26 mouse cellular contexts compared by ENCODE assay signal in the genomic region with DNA sequence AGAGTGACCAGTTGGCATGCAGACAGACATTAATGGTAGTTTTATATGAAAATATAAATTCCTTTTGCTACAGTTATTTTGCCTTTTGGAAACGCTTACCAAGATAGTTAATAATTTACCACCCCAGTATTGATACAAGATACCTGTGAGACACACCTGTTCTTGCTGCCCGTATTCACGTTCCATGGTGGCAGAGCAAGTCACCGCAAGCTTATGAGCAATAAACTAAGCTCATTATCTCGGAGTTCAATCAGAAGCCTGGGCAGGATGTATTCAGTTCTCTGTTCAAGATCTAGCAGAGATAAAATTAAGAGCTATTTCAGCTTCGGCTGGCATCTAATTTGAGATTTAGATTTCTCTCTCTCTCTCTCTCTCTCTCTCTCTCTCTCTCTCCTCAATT.
DNase-seq lines count a peak whose midpoint lies in the region; ATAC-seq and TF ChIP-seq lines count a peak whose summit lies in the region.
"Had no signal": no experiment of that assay in that cellular context is flagged by ENCODE, and none has a peak within 500 bp of the region (broad histone marks: within the 10 kb centered on the region; RNA-seq: fewer than 3 reads in every experiment).

No protein-coding gene starts in this region.

- H3K9me3 ChIP-seq in intestine, embryonic 14.5 days (ENCODE audit: control insufficient read depth, low read length), result no peaks in the 10 kb centered on the region
- H3K9me3 ChIP-seq in intestine, postnatal 0 days (ENCODE audit: control insufficient read depth), result no peaks in the 10 kb centered on the region
- H3K9me3 ChIP-seq in stomach, embryonic 16.5 days (replicated peaks; ENCODE audit: control insufficient read depth, low read length), result no peaks in the 10 kb centered on the region
- H3K9me3 ChIP-seq in forebrain, embryonic 11.5 days (ENCODE audit: control insufficient read depth, low read length), result no peaks in the 10 kb centered on the region
- H3K9me3 ChIP-seq in midbrain, embryonic 15.5 days, result no peaks in the 10 kb centered on the region
- H3K9me3 ChIP-seq: embryonic facial prominence, embryonic 12.5 days; embryonic facial prominence, embryonic 15.5 days; forebrain, embryonic 12.5 days; forebrain, embryonic 15.5 days; heart, embryonic 10.5 days; heart, embryonic 13.5 days; hindbrain, embryonic 12.5 days had no signal

- no peak for TF ChIP-seq POLR2A in lung, adult 2 months (IDR thresholded peaks at IDR 0.05; ENCODE audit: borderline replicate concordance, extremely low read depth, low read depth, low read length)

- H3K4me3 ChIP-seq in intestine, embryonic 14.5 days (ENCODE audit: low read depth, low read length), result no peak overlapping the region
- H3K4me3 ChIP-seq in intestine, postnatal 0 days (ENCODE audit: low read depth, low read length), result no peak overlapping the region
- H3K4me3 ChIP-seq in stomach, embryonic 16.5 days (replicated peaks; ENCODE audit: low read length), result no peak overlapping the region
- no peak overlapping the region for H3K4me3 ChIP-seq in forebrain, embryonic 11.5 days (ENCODE audit: low read depth, low read length)
- no peak overlapping the region for H3K4me3 ChIP-seq in midbrain, embryonic 15.5 days
- H3K4me3 ChIP-seq in lung, adult 2 months (replicated peaks; ENCODE audit: extremely low read depth, low read depth, low read length), result no peak overlapping the region
- H3K4me3 ChIP-seq: embryonic facial prominence, embryonic 12.5 days; embryonic facial prominence, embryonic 15.5 days; forebrain, embryonic 12.5 days; forebrain, embryonic 15.5 days; heart, adult 2 months; heart, embryonic 10.5 days; heart, embryonic 13.5 days; hindbrain, embryonic 12.5 days had no signal

- TF ChIP-seq CTCF in intestine, postnatal 0 days (IDR thresholded peaks at IDR 0.05; ENCODE audit: low read depth), result no peak
- no peak for TF ChIP-seq CTCF in lung, adult 2 months (IDR thresholded peaks at IDR 0.05; ENCODE audit: insufficient read depth, low read length)

- H3K27ac ChIP-seq in intestine, embryonic 14.5 days (ENCODE audit: low read depth), result no peak overlapping the region
- no peak overlapping the region for H3K27ac ChIP-seq in intestine, postnatal 0 days (ENCODE audit: low read depth, low read length)
- no peak overlapping the region for H3K27ac ChIP-seq in stomach, embryonic 16.5 days (ENCODE audit: low read length)
- no peak overlapping the region for H3K27ac ChIP-seq in forebrain, embryonic 11.5 days (ENCODE audit: low read depth, low read length)
- no peak overlapping the region for H3K27ac ChIP-seq in midbrain, embryonic 15.5 days
- H3K27ac ChIP-seq: embryonic facial prominence, embryonic 12.5 days; embryonic facial prominence, embryonic 15.5 days; forebrain, embryonic 12.5 days; forebrain, embryonic 15.5 days; heart, adult 2 months; heart, embryonic 10.5 days; heart, embryonic 13.5 days; hindbrain, embryonic 12.5 days had no signal

- H3K4me1 ChIP-seq in intestine, embryonic 14.5 days (replicated peaks; ENCODE audit: control insufficient read depth, insufficient read depth, low read length), result 0 out of 2 replicates have a peak, but pooled peaks cover 8% of the 10 kb centered on the region
- H3K4me1 ChIP-seq in intestine, postnatal 0 days (replicated peaks; ENCODE audit: control insufficient read depth, insufficient read depth, low read length), result 0 out of 2 replicates have a peak, but pooled peaks cover 3% of the 10 kb centered on the region
- H3K4me1 ChIP-seq in stomach, embryonic 16.5 days (ENCODE audit: control insufficient read depth, insufficient read depth, low read length), result no peaks in the 10 kb centered on the region
- no peaks in the 10 kb centered on the region for H3K4me1 ChIP-seq in forebrain, embryonic 11.5 days (replicated peaks; ENCODE audit: control insufficient read depth, insufficient read depth, low read length)
- H3K4me1 ChIP-seq in midbrain, embryonic 15.5 days, result 0 out of 2 replicates have a peak, but pooled peaks cover 3% of the 10 kb centered on the region
- H3K4me1 ChIP-seq in lung, adult 2 months (ENCODE audit: control insufficient read depth, insufficient read depth, low read length), result 0 out of 2 replicates have a peak, but pooled peaks cover 3% of the 10 kb centered on the region
- H3K4me1 ChIP-seq: embryonic facial prominence, embryonic 12.5 days; embryonic facial prominence, embryonic 15.5 days; forebrain, embryonic 12.5 days; forebrain, embryonic 15.5 days; heart, embryonic 10.5 days; heart, embryonic 13.5 days; hindbrain, embryonic 12.5 days had no signal

- peak; percentile 3 for DNase-seq in CD4-positive, CD25-positive, alpha-beta regulatory T cell, adult 2 months (ENCODE audit: low read depth, low spot score)
- no peak for DNase-seq in intestine, embryonic 14.5 days (ENCODE audit: low spot score)
- DNase-seq in forebrain, embryonic 11.5 days (ENCODE audit: low spot score), result no peak
- no peak for DNase-seq in lung, adult 2 months
- DNase-seq: adrenal gland, adult 2 months; adrenal gland, postnatal 14 days; cerebellum, adult 11 months; cerebellum, adult 2 months; cerebellum, adult 9-11 months; cerebellum, postnatal 25 days; gastrocnemius, postnatal 10 days; gastrocnemius, postnatal 36 days; heart, adult 2 months; heart, postnatal 14 days had no signal

- no peak overlapping the region for H3K9ac ChIP-seq in intestine, embryonic 14.5 days (ENCODE audit: low read length)
- no peak overlapping the region for H3K9ac ChIP-seq in intestine, postnatal 0 days (ENCODE audit: low read depth, low read length)
- no peak overlapping the region for H3K9ac ChIP-seq in stomach, embryonic 16.5 days (ENCODE audit: low read length)
- no peak overlapping the region for H3K9ac ChIP-seq in forebrain, embryonic 11.5 days (ENCODE audit: low read length)
- H3K9ac ChIP-seq in midbrain, embryonic 15.5 days, result no peak overlapping the region
- H3K9ac ChIP-seq: embryonic facial prominence, embryonic 12.5 days; embryonic facial prominence, embryonic 15.5 days; forebrain, embryonic 12.5 days; forebrain, embryonic 15.5 days; heart, embryonic 13.5 days; hindbrain, embryonic 12.5 days had no signal

- no peaks in the 10 kb centered on the region for H3K36me3 ChIP-seq in intestine, embryonic 14.5 days (ENCODE audit: control insufficient read depth, insufficient read depth, low read length)
- no peaks in the 10 kb centered on the region for H3K36me3 ChIP-seq in intestine, postnatal 0 days (ENCODE audit: control insufficient read depth, insufficient read depth)
- no peaks in the 10 kb centered on the region for H3K36me3 ChIP-seq in stomach, embryonic 16.5 days (ENCODE audit: control insufficient read depth, insufficient read depth, low read length)
- no peaks in the 10 kb centered on the region for H3K36me3 ChIP-seq in forebrain, embryonic 11.5 days (ENCODE audit: control insufficient read depth, insufficient read depth, low read length)
- no peaks in the 10 kb centered on the region for H3K36me3 ChIP-seq in midbrain, embryonic 15.5 days (replicated peaks)
- H3K36me3 ChIP-seq: embryonic facial prominence, embryonic 12.5 days; embryonic facial prominence, embryonic 15.5 days; forebrain, embryonic 12.5 days; forebrain, embryonic 15.5 days; heart, embryonic 10.5 days; heart, embryonic 13.5 days; hindbrain, embryonic 12.5 days had no signal

- no peaks in the 10 kb centered on the region for H3K27me3 ChIP-seq in intestine, embryonic 14.5 days (replicated peaks; ENCODE audit: control insufficient read depth, insufficient read depth, low read length)
- H3K27me3 ChIP-seq in intestine, postnatal 0 days (replicated peaks; ENCODE audit: control insufficient read depth, insufficient read depth, low read length), result no peaks in the 10 kb centered on the region
- no peaks in the 10 kb centered on the region for H3K27me3 ChIP-seq in stomach, embryonic 16.5 days (ENCODE audit: control insufficient read depth, insufficient read depth, low read length)
- H3K27me3 ChIP-seq in forebrain, embryonic 11.5 days (ENCODE audit: control insufficient read depth, insufficient read depth, low read length), result no peaks in the 10 kb centered on the region
- no peaks in the 10 kb centered on the region for H3K27me3 ChIP-seq in midbrain, embryonic 15.5 days (replicated peaks)
- H3K27me3 ChIP-seq: embryonic facial prominence, embryonic 12.5 days; embryonic facial prominence, embryonic 15.5 days; forebrain, embryonic 12.5 days; forebrain, embryonic 15.5 days; heart, embryonic 13.5 days; hindbrain, embryonic 12.5 days had no signal

- WGBS in intestine, embryonic 14.5 days, result 62% methylated on average over 6 of the region's 6 CpGs
- 31% methylated on average over 6 of the region's 6 CpGs for WGBS in intestine, postnatal 0 days
- 51% methylated on average over 6 of the region's 6 CpGs for WGBS in stomach, embryonic 16.5 days
- 90% methylated on average over 6 of the region's 6 CpGs for WGBS in forebrain, embryonic 11.5 days
- 83% methylated on average over 6 of the region's 6 CpGs for WGBS in midbrain, embryonic 15.5 days
- 51% methylated on average over 6 of the region's 6 CpGs for WGBS in lung, adult 2 months

- no peak overlapping the region for H3K4me2 ChIP-seq in intestine, embryonic 14.5 days (ENCODE audit: low read length)
- no peak overlapping the region for H3K4me2 ChIP-seq in intestine, postnatal 0 days (replicated peaks; ENCODE audit: low read depth)
- no peak overlapping the region for H3K4me2 ChIP-seq in stomach, embryonic 16.5 days (ENCODE audit: low read depth, low read length)
- no peak overlapping the region for H3K4me2 ChIP-seq in forebrain, embryonic 11.5 days (ENCODE audit: low read depth, low read length, severe bottlenecking)
- no peak overlapping the region for H3K4me2 ChIP-seq in midbrain, embryonic 15.5 days
- H3K4me2 ChIP-seq: embryonic facial prominence, embryonic 12.5 days; embryonic facial prominence, embryonic 15.5 days; forebrain, embryonic 12.5 days; forebrain, embryonic 15.5 days; heart, embryonic 13.5 days; hindbrain, embryonic 12.5 days had no signal

- ATAC-seq in CD4-positive, CD25-positive, alpha-beta regulatory T cell, adult 4 months, result no peak
- ATAC-seq in intestine, embryonic 14.5 days (replicated peaks; ENCODE audit: low FRiP score, low TSS enrichment, low read depth), result peak; percentile 73; the same call in 1 of the 2 replicates
- peak; percentile 74 for ATAC-seq in intestine, postnatal 0 days
- ATAC-seq in stomach, embryonic 16.5 days (ENCODE audit: insufficient read depth, low FRiP score), result peak; percentile 67; the same call in 1 of the 2 replicates
- no peak for ATAC-seq in forebrain, embryonic 11.5 days (replicated peaks; ENCODE audit: low FRiP score)
- no peak for ATAC-seq in midbrain, embryonic 15.5 days (replicated peaks)
- ATAC-seq: forebrain, embryonic 15.5 days; hindbrain, embryonic 16.5 days had no signal

Comparison
In these comparisons a context has a peak if more than half of its experiments do, and no peak if none do; other contexts are left out.
1. ATAC-seq: peak in intestine, embryonic 14.5 days (single experiment), intestine, postnatal 0 days (single experiment) and stomach, embryonic 16.5 days (single experiment); none in CD4-positive, CD25-positive, alpha-beta regulatory T cell, adult 4 months (single experiment), forebrain, embryonic 11.5 days (single experiment) and midbrain, embryonic 15.5 days (single experiment).